Mouse (Mus musculus) bone marrow macrophage, adult 2 months (primary cell): ENCODE measurements around the gene Chn2. TPM values are rescaled to one million over a fixed set of nuclear protein-coding genes. Genes with fewer than 3 reads are reported as not detected.

Source experiments
- H3K27ac ChIP-seq: 2 replicates; pipeline ENCODE4 v1.5.1; 2012; ENCODE audit warnings: low read depth, low read length; ENCODE audit not compliant: insufficient read depth
- H3K4me1 ChIP-seq: 2 replicates; pipeline ENCODE4 v1.6.1; 2012; ENCODE audit warnings: low read length; ENCODE audit not compliant: control insufficient read depth, insufficient read depth
- H3K4me3 ChIP-seq: 2 replicates; pipeline ENCODE4 v1.5.1; 2012; ENCODE audit warnings: mild to moderate bottlenecking, low read length, moderate library complexity; ENCODE audit not compliant: insufficient read depth
- CTCF ChIP-seq: IDR thresholded peaks from 2 replicates; pipeline ENCODE4 v1.5.1; 2012; ENCODE audit warnings: low read depth, mild to moderate bottlenecking, low read length, moderate library complexity
- POLR2A ChIP-seq: IDR thresholded peaks from 2 replicates; pipeline ENCODE4 v1.6.1; 2012; ENCODE audit warnings: mild to moderate bottlenecking, low read depth, low read length, borderline replicate concordance
- polyA plus RNA-seq: library from polyadenylated mRNA; stranded (reverse); fragments of >200 nt; gene quantifications from 2 replicates; pipeline ENCODE4 v1.2.4, GENCODE M21; 2012; ENCODE audit not compliant: missing spikeins, insufficient read depth, insufficient read length

Gene Chn2
- polyA plus RNA-seq, 1 experiment: 9.5 TPM

DNA sequence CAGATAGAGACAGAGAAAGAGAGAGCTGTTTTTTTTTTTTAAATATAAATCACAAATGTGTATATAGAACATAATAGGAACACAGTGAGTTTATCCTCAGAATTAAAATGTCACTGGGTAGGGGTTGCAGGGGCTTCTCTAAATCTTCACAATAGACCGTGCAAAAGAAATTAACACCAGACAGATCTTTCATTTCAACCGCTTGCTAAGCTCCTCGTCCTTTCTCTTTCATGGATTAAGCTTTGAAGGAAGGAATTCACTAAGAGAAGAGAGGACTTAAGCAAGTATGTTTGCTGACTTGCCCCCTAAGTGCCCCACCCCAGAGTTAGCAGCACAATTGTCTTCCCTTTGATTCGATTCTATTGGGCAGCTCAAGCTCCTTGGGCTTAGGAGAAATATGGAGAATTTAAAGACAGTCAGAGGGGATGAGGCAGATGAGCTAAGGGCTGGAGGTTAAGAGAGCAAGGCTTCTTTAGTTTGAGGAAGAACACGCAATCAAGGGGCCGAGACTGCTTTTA lies 166.9 kb downstream of the Chn2 start:
- H3K4me1 ChIP-seq: no peaks in the 10 kb centered on the region
- H3K27ac ChIP-seq: no peak overlapping the region
- H3K4me3 ChIP-seq: no peak overlapping the region
- TF ChIP-seq POLR2A (no peak), CTCF (no peak)

DNA sequence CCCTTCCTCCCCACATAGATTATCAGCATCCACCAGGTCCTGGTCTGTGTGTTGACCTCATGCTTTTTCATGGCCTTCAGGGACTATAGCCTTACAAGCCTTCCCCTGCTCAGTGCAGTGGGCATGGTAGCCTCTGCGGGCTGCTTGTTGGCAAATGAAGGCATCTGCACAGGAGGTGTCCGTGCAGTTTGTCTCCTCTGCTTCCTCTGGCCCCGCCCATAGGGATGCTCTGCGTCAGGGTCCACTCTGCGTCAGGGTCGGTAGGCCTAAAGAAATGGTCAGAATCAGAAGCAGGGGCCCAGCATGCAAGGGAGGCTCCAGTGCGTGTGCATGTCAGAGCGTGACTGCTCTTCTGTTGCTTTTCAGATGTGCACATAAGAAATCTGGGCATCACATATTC lies 169.4 kb downstream of the Chn2 start:
- Histone ChIP-seq H3K27ac (no peak overlapping the region), H3K4me1 (no peaks in the 10 kb centered on the region), H3K4me3 (no peak overlapping the region)
- TF ChIP-seq POLR2A (no peak), CTCF (no peak)

- Histone ChIP-seq H3K4me1 (no peaks in the 10 kb centered on the region), H3K27ac (no peak overlapping the region), H3K4me3 (no peak overlapping the region)
- TF ChIP-seq POLR2A (no peak), CTCF (no peak)
Observed at GRCm38 (mm10) chr6:54210971-54211370, 171.6 kb downstream of the Chn2 start.

DNA sequence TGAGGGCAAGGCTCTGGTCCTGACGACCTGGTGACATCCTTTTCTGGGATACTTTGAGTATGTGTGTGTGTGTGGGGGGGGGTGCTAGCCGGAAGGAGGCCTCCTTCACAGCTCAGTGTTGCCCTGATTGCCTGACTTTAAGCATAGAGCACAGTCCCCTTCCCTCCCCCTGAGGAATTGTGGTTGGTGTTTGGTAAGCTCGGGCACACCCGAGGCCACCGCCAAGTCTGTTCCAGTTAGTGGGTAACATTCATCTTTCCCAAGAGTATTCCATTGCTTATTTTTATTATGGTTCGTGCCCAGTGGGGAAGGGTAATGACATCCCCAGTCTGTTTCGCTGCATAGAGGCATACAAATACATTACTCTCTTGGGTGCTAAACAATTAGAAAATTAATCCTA lies 172.6 kb downstream of the Chn2 start:
- TF ChIP-seq POLR2A (no peak), CTCF (no peak)
- H3K4me1 ChIP-seq: no peaks in the 10 kb centered on the region

GRCm38 (mm10) chr6:54213743-54214142 lies 174.4 kb downstream of the Chn2 start:
- TF ChIP-seq CTCF: no peak
- TF ChIP-seq POLR2A: no peak
- Histone ChIP-seq H3K27ac (no peak overlapping the region), H3K4me1 (no peaks in the 10 kb centered on the region), H3K4me3 (no peak overlapping the region)

More for the DNA sequence above, 172.6 kb downstream of the Chn2 start:
- H3K4me3 ChIP-seq: no peak overlapping the region
- no peak overlapping the region for H3K27ac ChIP-seq

GRCm38 (mm10) chr6:54215636-54216035 lies 176.3 kb downstream of the Chn2 start:
- Histone ChIP-seq H3K4me1 (no peaks in the 10 kb centered on the region), H3K4me3 (no peak overlapping the region), H3K27ac (no peak overlapping the region)
- TF ChIP-seq CTCF: no peak
- TF ChIP-seq POLR2A: no peak

DNA sequence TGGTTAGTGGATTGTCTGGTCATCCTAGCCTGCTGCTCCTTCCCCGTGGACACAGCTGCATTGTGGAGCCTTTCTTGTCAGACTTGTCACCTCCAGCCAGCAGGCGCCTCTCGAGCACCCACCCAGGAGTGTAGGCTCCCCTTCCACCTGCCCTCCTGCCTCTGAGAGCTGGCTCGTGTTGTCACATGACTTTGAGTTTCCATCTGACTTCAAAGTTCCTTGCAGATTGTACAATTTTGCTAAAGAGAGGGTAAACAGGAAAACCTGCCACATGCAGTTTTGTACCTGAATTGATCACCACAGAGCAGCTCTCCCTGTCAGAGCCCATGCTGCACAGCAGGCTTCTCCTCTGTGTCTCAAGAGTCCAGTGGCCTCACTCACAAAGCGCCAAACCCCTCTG lies 177.2 kb downstream of the Chn2 start:
- H3K27ac ChIP-seq: no peak overlapping the region
- H3K4me1 ChIP-seq: no peaks in the 10 kb centered on the region
- H3K4me3 ChIP-seq: no peak overlapping the region
- no peak for TF ChIP-seq CTCF
- no peak for TF ChIP-seq POLR2A

GRCm38 (mm10) chr6:54220124-54220523 lies 180.8 kb downstream of the Chn2 start:
- Histone ChIP-seq H3K27ac (no peak overlapping the region), H3K4me1 (no peaks in the 10 kb centered on the region), H3K4me3 (no peak overlapping the region)
- TF ChIP-seq POLR2A (no peak), CTCF (no peak)

DNA sequence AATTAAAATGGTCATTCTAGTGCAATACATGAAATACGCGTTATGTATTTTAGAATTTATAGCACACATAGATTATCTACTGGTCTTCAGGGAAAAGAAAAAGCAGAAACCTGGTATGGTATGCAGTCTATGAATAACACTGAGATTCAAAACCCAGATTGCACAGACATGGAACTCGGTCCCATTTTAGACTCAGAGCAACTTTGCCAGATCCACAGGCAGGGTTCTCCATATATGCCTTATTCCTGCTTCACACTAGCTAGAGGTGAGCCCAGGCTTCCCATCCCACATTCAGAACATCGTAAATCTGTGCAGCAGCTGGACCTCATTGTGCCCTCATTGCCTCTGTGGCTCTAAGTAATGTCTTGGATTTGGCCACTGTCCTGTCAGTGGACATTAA lies 184.2 kb downstream of the Chn2 start:
- no peak for TF ChIP-seq POLR2A
- TF ChIP-seq CTCF: no peak
- no peak overlapping the region for H3K27ac ChIP-seq
- no peaks in the 10 kb centered on the region for H3K4me1 ChIP-seq
- H3K4me3 ChIP-seq: no peak overlapping the region

DNA sequence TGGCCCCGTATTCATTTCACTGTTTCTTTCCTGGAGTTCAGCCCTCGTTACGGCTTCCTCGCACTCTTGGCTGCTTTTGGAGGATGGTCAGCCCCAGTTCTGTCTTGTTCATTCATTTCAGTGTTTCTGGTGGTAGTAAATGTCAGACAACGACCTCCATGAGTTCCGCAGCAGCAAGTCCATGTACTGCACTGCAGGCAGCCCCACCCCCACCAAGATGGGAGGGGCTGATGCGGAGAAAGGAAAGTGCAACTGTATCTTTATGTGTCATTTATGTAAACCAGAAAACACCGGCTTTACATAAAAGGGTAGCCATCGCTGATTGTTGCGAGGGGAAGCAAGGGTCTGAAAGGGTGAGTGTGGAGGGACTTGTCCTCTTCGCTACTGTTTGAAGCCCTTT lies 185.0 kb downstream of the Chn2 start:
- H3K4me3 ChIP-seq: no peak overlapping the region
- H3K27ac ChIP-seq: no peak overlapping the region
- TF ChIP-seq POLR2A (no peak), CTCF (no peak)
- H3K4me1 ChIP-seq: no peaks in the 10 kb centered on the region

GRCm38 (mm10) chr6:54225327-54225726 lies 186.0 kb downstream of the Chn2 start:
- TF ChIP-seq CTCF (no peak), POLR2A (no peak)
- Histone ChIP-seq H3K4me3 (no peak overlapping the region), H3K27ac (no peak overlapping the region), H3K4me1 (no peaks in the 10 kb centered on the region)

GRCm38 (mm10) chr6:54227061-54227460 lies 187.7 kb downstream of the Chn2 start:
- no peak for TF ChIP-seq POLR2A
- H3K4me1 ChIP-seq: no peaks in the 10 kb centered on the region
- H3K4me3 ChIP-seq: no peak overlapping the region
- H3K27ac ChIP-seq: no peak overlapping the region
